Mouse (Mus musculus): ENCODE data around the gene Lect2. TPM values are rescaled to one million over a fixed set of nuclear protein-coding genes. Genes with fewer than 3 reads are reported as not detected.

Lect2 gene
- polyA plus RNA-seq, 1 experiment = not detected

DNA sequence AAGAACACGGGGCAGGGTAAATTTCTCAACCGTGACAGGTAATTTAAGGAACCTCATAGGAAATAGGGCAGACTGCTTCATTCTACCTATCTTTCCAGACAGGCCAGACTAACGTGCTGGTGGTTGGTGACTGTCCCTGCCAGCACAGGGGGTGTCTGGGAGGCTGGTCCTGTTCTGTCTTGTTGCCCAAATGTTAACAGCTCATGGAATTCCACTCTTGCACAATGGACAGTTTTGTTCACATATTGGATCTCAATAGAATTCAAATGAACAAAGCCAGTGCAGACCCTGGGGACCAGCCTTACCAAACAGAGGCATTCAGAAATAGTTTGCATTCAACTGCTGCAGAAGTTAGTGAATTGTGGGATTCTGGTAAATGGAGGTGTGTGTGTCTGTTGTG, 3.3 kb downstream of the Lect2 start:
- Histone ChIP-seq H3K36me3 (ENCODE audit: control insufficient read depth, insufficient read depth, low read length) (no peaks in the 10 kb centered on the region), H3K4me3 (ENCODE audit: control insufficient read depth, low read depth, low read length) (no peak overlapping the region), H3K27ac (ENCODE audit: control insufficient read depth, insufficient read depth, low read depth, low read length) (no peak overlapping the region), H3K27me3 (ENCODE audit: control insufficient read depth, insufficient read depth, low read length) (no peaks in the 10 kb centered on the region), H3K4me1 (ENCODE audit: control insufficient read depth, insufficient read depth, low read length) (no peaks in the 10 kb centered on the region)
- TF ChIP-seq POLR2A (IDR thresholded peaks at IDR 0.05; ENCODE audit: control insufficient read depth, low read depth, low read length) (no peak), CTCF (IDR thresholded peaks at IDR 0.05; ENCODE audit: control insufficient read depth, insufficient read depth, insufficient replicate concordance, low read depth, low read length) (no peak)

DNA sequence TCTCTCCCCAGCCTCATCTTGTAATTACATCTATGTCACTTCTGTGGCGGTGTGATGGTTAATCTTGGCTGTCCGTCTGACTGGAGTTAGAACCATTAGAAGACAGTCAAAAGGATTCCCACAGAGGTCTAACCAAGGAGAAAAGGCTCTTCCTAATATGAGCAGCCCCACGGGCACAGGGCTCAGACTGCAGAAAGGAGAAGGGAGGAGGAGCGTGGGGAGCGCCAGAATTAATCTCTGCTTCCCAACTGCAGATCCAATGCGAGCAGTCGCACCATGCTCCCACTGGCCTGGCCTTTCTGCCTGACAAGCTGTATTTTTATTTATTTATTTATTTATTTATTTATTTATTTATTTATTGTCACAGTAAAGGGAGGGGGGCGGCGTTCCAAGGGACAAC, 4.5 kb downstream of the Lect2 start:
- Histone ChIP-seq H3K4me3 (ENCODE audit: control insufficient read depth, low read depth, low read length) (no peak overlapping the region), H3K27me3 (ENCODE audit: control insufficient read depth, insufficient read depth, low read length) (no peaks in the 10 kb centered on the region), H3K36me3 (ENCODE audit: control insufficient read depth, insufficient read depth, low read length) (no peaks in the 10 kb centered on the region), H3K4me1 (ENCODE audit: control insufficient read depth, insufficient read depth, low read length) (no peaks in the 10 kb centered on the region), H3K27ac (ENCODE audit: control insufficient read depth, insufficient read depth, low read depth, low read length) (no peak overlapping the region)
- TF ChIP-seq CTCF (IDR thresholded peaks at IDR 0.05; ENCODE audit: control insufficient read depth, insufficient read depth, insufficient replicate concordance, low read depth, low read length) = no peak
- no peak for TF ChIP-seq POLR2A (IDR thresholded peaks at IDR 0.05; ENCODE audit: control insufficient read depth, low read depth, low read length)

DNA sequence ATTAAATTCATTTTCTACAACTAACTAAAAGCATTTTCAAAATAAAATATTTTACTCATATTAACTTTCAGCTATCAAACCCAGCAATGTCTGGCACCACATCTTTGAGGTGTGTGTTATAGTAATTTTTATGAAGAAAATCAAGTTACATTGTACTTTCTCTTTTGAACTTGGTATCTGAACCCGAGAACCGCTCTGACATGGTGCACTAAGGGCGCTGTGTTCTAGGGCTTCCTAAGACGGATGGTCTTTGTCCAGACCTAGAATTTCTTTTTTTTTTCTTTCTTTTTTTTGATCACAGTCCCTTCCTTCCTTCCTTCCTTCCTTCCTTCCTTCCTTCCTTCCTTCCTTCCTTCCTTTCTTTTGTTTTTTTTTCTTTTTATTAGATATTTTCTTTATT, 8.5 kb downstream of the Lect2 start:
- no peaks in the 10 kb centered on the region for H3K4me1 ChIP-seq (ENCODE audit: control insufficient read depth, insufficient read depth, low read length)
- no peak for TF ChIP-seq CTCF (IDR thresholded peaks at IDR 0.05; ENCODE audit: control insufficient read depth, insufficient read depth, insufficient replicate concordance, low read depth, low read length)
- no peak for TF ChIP-seq POLR2A (IDR thresholded peaks at IDR 0.05; ENCODE audit: control insufficient read depth, low read depth, low read length)
- H3K27me3 ChIP-seq (ENCODE audit: control insufficient read depth, insufficient read depth, low read length) = no peaks in the 10 kb centered on the region
- no peak overlapping the region for H3K4me3 ChIP-seq (ENCODE audit: control insufficient read depth, low read depth, low read length)
- H3K27ac ChIP-seq (ENCODE audit: control insufficient read depth, insufficient read depth, low read depth, low read length) = no peak overlapping the region
- no peaks in the 10 kb centered on the region for H3K36me3 ChIP-seq (ENCODE audit: control insufficient read depth, insufficient read depth, low read length)

DNA sequence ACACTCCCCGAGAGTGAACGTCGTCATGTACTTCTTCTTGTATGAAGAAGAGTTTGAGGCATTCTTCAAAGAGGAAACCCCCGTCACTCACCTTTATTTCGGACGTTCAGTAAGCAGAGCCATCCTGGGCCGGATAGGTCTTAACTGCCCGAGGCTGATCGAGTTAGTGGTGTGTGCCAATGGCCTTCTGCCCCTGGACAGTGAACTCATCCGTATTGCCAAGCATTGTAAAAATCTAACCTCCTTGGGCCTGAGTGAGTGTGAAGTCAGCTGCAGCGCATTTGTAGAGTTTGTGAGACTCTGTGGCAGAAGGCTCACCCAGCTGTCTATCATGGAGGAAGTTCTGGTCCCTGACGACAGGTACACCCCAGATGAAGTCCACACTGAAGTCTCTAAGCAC, 11.3 kb downstream of the Lect2 start:
- no peak overlapping the region for H3K4me3 ChIP-seq (ENCODE audit: control insufficient read depth, low read depth, low read length)
- no peaks in the 10 kb centered on the region for H3K4me1 ChIP-seq (ENCODE audit: control insufficient read depth, insufficient read depth, low read length)
- H3K27ac ChIP-seq (ENCODE audit: control insufficient read depth, insufficient read depth, low read depth, low read length) = no peak overlapping the region
- TF ChIP-seq POLR2A (IDR thresholded peaks at IDR 0.05; ENCODE audit: control insufficient read depth, low read depth, low read length) (no peak), CTCF (IDR thresholded peaks at IDR 0.05; ENCODE audit: control insufficient read depth, insufficient read depth, insufficient replicate concordance, low read depth, low read length) (no peak)
- no peaks in the 10 kb centered on the region for H3K27me3 ChIP-seq (ENCODE audit: control insufficient read depth, insufficient read depth, low read length)
- no peaks in the 10 kb centered on the region for H3K36me3 ChIP-seq (ENCODE audit: control insufficient read depth, insufficient read depth, low read length)

DNA sequence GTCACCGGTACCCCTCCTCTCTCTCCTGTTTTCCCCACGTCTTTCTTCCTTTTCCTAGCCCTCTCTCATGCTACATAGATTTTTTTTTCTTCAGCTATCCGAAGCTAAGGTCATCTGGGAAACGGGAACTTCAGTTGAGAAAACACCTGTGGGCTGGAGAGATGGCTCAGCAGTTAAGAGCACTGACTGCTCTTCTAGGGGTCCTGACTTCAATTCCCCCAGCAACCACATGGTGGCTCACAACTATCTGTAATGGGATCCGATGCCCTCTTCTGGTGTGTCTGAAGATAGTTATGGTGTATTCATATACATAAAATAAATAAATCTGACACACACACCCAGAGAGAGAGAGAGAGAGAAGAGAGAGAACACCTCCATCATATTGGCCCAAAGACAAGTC, 12.7 kb downstream of the Lect2 start:
- H3K4me3 ChIP-seq (ENCODE audit: control insufficient read depth, low read depth, low read length) = no peak overlapping the region
- no peaks in the 10 kb centered on the region for H3K36me3 ChIP-seq (ENCODE audit: control insufficient read depth, insufficient read depth, low read length)
- no peaks in the 10 kb centered on the region for H3K27me3 ChIP-seq (ENCODE audit: control insufficient read depth, insufficient read depth, low read length)
- H3K4me1 ChIP-seq (ENCODE audit: control insufficient read depth, insufficient read depth, low read length) = no peaks in the 10 kb centered on the region
- TF ChIP-seq POLR2A (IDR thresholded peaks at IDR 0.05; ENCODE audit: control insufficient read depth, low read depth, low read length) (no peak), CTCF (IDR thresholded peaks at IDR 0.05; ENCODE audit: control insufficient read depth, insufficient read depth, insufficient replicate concordance, low read depth, low read length) (no peak)
- H3K27ac ChIP-seq (ENCODE audit: control insufficient read depth, insufficient read depth, low read depth, low read length) = no peak overlapping the region

DNA sequence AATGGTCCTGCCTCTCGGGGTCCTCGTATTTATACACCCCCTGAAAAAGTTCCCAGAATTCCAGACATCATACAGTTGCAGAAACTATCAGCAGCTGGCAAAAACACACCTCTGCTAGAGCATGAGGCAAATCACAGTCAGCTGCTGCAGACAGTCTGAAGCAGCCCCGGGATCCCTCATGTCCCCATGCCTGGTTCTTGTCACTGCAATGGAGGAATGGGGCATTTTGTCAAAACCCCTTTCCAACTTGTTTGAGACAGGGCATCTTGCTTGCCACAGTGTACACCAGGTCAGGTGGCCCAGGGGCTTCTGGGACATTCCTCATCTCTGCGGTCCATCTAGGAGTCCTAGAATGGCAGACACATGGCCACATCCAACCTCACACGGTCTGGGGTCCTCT, 13.4 kb downstream of the Lect2 start:
- H3K4me1 ChIP-seq (ENCODE audit: control insufficient read depth, insufficient read depth, low read length) = no peaks in the 10 kb centered on the region
- no peak for TF ChIP-seq POLR2A (IDR thresholded peaks at IDR 0.05; ENCODE audit: control insufficient read depth, low read depth, low read length)
- TF ChIP-seq CTCF (IDR thresholded peaks at IDR 0.05; ENCODE audit: control insufficient read depth, insufficient read depth, insufficient replicate concordance, low read depth, low read length) = no peak
- H3K36me3 ChIP-seq (ENCODE audit: control insufficient read depth, insufficient read depth, low read length) = no peaks in the 10 kb centered on the region
- H3K27me3 ChIP-seq (ENCODE audit: control insufficient read depth, insufficient read depth, low read length) = no peaks in the 10 kb centered on the region
- H3K27ac ChIP-seq (ENCODE audit: control insufficient read depth, insufficient read depth, low read depth, low read length) = no peak overlapping the region
- no peak overlapping the region for H3K4me3 ChIP-seq (ENCODE audit: control insufficient read depth, low read depth, low read length)

DNA sequence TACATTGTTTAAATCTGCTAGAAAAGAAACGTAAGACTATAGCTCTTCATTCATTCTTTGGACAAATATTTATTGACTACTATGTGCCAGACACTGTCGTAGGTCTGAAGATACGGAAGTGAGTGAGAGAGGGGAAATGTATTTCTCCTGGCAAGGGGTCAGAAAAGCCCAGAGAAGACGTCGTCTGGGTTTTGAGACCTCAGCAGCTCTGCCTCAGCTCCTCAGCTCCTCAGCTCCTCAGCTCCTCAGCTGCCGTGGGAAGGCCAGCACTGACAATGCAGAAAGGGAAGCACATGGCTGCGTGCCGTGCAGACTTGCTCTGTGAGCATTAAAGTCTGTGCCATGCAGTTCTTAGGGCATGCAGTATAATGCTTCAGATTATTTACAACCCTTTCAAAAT, 18.6 kb downstream of the Lect2 start:
- no peaks in the 10 kb centered on the region for H3K27me3 ChIP-seq (ENCODE audit: control insufficient read depth, insufficient read depth, low read length)
- TF ChIP-seq POLR2A (IDR thresholded peaks at IDR 0.05; ENCODE audit: control insufficient read depth, low read depth, low read length) (no peak), CTCF (IDR thresholded peaks at IDR 0.05; ENCODE audit: control insufficient read depth, insufficient read depth, insufficient replicate concordance, low read depth, low read length) (no peak)
- H3K4me3 ChIP-seq (ENCODE audit: control insufficient read depth, low read depth, low read length) = no peak overlapping the region
- H3K27ac ChIP-seq (ENCODE audit: control insufficient read depth, insufficient read depth, low read depth, low read length) = no peak overlapping the region
- H3K4me1 ChIP-seq (ENCODE audit: control insufficient read depth, insufficient read depth, low read length) = no peaks in the 10 kb centered on the region
- no peaks in the 10 kb centered on the region for H3K36me3 ChIP-seq (ENCODE audit: control insufficient read depth, insufficient read depth, low read length)

DNA sequence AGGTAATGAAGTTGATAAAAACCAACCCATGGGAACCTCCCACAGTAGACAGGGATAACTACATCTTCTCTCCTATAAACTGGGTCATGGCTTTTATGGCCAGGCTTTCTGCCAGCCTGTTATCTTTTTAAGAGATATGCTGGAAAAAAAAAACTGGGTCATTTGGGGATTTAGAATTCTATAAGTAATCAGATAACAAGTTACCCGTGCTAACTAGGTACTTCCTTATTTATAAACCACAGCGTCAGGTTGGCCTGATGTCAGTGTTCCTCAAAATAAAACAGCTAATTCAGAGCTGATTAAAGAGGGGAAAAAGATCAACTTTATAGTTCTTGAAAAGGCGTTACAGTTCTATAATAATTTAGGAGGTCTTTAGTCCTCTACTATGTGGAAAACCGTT, 19.3 kb downstream of the Lect2 start:
- Histone ChIP-seq H3K36me3 (ENCODE audit: control insufficient read depth, insufficient read depth, low read length) (no peaks in the 10 kb centered on the region), H3K27me3 (ENCODE audit: control insufficient read depth, insufficient read depth, low read length) (no peaks in the 10 kb centered on the region), H3K27ac (ENCODE audit: control insufficient read depth, insufficient read depth, low read depth, low read length) (no peak overlapping the region), H3K4me1 (ENCODE audit: control insufficient read depth, insufficient read depth, low read length) (no peaks in the 10 kb centered on the region), H3K4me3 (ENCODE audit: control insufficient read depth, low read depth, low read length) (no peak overlapping the region)
- TF ChIP-seq POLR2A (IDR thresholded peaks at IDR 0.05; ENCODE audit: control insufficient read depth, low read depth, low read length) = no peak
- TF ChIP-seq CTCF (IDR thresholded peaks at IDR 0.05; ENCODE audit: control insufficient read depth, insufficient read depth, insufficient replicate concordance, low read depth, low read length) = no peak
